Mouse (Mus musculus) 3T3-L1 (cell line): Measurements from ENCODE around the gene Nasp.
A peak's percentile ranks its signal among the peaks of the same experiment; 100 is the strongest.
"Not testable (repeated sequence)": the region's sequence is repeated elsewhere in the genome, so short reads cannot be mapped to it uniquely, and the experiment has no call there.

ENCODE experiments used
- DNase-seq: peaks from one replicate; pipeline ENCODE4 v3.0.0-alpha.2; 2015; ENCODE audit warnings: low read depth, low spot score

Gene Nasp

GRCm38 (mm10) chr4:116627722-116628662, at the start of gene Nasp:
TSS of gene Nasp (minus strand) at chr4:116627941.
- peak; percentile 95 for DNase-seq

- DNase-seq = peak; percentile 47
Observed at GRCm38 (mm10) chr4:116676027-116676426, 48.3 kb upstream of the Nasp start.

GRCm38 (mm10) chr4:116674761-116675160, 47.0 kb upstream of the Nasp start:
- not testable (repeated sequence) for DNase-seq

DNA sequence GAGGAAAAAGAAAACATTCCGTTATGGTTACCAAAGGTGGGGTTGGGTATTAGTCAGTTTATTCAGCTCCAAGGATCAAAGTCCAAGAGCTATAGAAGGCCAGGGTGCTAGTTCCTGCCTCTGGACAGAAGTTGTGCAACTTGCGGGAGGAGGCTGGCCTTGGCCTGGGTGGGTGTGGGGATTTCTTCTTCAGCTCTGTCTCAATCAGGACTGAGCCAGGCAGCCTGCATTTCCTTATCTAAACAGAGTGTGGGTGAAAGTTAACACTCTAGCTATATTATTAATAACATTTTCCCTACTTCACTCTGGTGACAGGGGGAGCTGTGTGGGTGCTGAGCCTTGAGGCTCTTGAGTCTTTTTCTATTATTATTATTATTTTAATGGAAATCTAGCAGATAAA, 45.0 kb upstream of the Nasp start:
- DNase-seq = peak; percentile 78

DNA sequence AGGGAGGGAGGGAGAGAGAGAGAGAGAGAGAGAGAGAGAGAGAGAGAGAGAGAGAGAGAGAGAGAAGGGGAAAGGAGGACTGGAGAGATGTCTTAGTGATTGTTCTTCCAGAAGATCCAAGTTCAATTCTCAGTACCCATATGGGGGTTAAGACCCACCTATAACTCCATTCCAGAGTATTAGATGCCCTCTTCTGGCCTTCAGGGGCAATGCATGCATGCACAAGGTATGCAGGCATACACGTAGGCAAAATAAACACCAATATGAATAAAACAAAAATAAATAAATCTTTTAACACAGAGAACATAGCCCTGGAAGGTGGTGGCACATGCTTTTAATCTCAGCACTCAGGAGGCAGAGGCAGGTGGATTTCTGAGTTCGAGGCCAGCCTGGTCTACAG, 41.5 kb upstream of the Nasp start:
- no peak for DNase-seq

GRCm38 (mm10) chr4:116668145-116668544, 40.4 kb upstream of the Nasp start:
- peak; percentile 86 for DNase-seq

- DNase-seq = no peak
Observed at GRCm38 (mm10) chr4:116666625-116667024, 38.9 kb upstream of the Nasp start.

DNA sequence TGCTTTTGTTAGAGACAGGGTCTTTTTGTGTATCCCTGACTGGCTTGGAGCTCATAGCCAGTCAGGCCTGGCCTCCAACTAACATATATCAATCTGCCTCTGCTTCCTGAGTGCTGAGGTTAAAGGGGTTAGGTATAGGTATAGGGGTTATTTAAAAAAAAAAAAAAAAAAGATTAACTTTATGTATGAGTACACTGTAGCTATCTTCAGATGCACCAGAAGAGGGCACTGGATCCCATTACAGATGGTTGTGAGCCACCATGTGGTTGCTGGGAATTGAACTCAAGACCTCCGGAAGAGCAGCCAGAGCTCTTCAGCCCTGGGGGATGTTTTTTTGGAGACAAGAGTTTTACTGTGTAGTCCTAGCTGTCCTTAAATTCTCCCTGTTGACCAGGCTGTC, 34.3 kb upstream of the Nasp start:
- no peak for DNase-seq

- DNase-seq = no peak
Observed at GRCm38 (mm10) chr4:116660829-116661228, 33.1 kb upstream of the Nasp start.

GRCm38 (mm10) chr4:116659916-116660315, 32.2 kb upstream of the Nasp start:
- peak; percentile 55 for DNase-seq

DNA sequence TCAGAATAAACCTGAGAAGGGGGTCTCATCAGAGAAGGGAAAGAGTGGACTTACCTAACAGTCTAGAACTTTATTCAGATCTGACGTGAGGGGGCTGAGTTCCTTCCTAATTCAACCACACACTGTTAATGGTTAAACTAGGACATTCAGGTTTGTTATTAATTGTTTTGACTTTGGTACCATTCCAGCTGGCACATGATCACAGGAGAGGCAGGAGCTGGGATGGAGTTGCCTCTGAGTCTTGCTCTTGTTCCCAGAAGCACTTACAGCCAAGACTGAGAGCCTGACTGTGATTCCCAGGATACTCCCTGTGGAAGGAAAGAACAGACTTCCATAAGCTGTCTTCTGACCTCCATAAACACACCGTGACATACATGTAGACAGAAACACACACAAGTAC, 31.7 kb upstream of the Nasp start:
- DNase-seq = no peak

DNA sequence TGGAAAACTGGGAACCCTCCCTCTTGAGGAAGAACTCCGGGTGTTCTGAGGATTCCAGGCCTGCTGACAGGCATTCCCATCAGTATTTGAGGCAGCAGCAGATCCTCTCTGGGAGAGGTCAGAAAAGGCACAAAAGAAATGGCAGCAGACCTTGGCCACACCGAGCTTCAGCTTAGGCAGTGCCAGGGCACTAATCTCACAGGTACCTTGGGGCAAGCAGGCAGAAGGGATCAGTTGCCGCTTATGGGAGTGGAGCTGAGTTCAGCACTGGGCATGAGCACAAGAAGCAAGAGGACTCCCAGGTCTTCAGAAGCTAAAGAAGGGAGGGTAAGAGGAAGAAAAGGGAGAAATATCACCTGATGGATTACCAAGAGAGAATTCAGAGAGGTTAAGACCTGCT, 30.2 kb upstream of the Nasp start:
- DNase-seq = no peak

GRCm38 (mm10) chr4:116655658-116656057, 27.9 kb upstream of the Nasp start:
- no peak for DNase-seq

GRCm38 (mm10) chr4:116655100-116655499, 27.4 kb upstream of the Nasp start:
- no peak for DNase-seq

DNA sequence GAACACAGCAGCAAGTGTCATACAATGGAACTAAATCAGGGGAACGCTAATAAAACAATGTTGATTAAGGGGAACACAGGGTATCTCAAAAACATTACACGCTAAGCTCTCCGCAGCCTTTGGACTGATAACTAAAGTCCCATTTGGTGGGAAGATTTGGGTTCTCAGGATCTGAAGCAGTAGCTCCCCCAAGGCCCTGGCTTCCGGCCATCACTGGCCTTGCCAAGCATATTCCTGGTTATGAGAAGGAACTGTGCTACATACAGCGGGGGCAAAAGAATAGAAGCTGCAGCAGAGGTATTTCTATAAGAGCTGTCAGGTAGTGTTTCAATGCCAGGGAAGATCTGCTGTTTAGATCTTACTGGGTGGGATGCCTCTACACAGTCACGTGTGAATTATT, 25.5 kb upstream of the Nasp start:
- no peak for DNase-seq

GRCm38 (mm10) chr4:116651797-116652135, 24.0 kb upstream of the Nasp start:
- DNase-seq = no peak

- peak; percentile 88 for DNase-seq
Observed at GRCm38 (mm10) chr4:116650924-116651796, 23.4 kb upstream of the Nasp start, which contains the start of gene Akr1a1. TSS of gene Akr1a1 (minus strand) at chr4:116651680.

GRCm38 (mm10) chr4:116650365-116650764, 22.6 kb upstream of the Nasp start:
- DNase-seq = no peak

DNA sequence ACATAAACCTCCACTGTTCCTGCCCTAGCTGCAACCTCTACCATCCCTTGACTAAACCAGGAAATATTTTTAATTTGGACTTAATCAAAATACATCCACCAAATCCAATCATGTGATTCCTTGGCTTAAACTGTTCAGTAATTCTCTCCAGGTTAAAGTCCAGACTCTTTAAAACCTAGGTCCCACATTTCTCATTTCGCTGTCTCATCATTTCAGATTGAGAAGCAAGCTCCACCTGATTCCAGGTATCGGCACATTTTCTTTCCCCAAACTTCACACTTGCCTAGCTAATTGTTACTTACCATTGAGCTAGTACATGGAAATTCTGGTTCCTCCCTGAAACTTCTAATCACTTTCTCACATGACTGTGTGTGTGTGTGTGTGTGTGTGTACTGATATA, 21.7 kb upstream of the Nasp start:
- DNase-seq = no peak

DNA sequence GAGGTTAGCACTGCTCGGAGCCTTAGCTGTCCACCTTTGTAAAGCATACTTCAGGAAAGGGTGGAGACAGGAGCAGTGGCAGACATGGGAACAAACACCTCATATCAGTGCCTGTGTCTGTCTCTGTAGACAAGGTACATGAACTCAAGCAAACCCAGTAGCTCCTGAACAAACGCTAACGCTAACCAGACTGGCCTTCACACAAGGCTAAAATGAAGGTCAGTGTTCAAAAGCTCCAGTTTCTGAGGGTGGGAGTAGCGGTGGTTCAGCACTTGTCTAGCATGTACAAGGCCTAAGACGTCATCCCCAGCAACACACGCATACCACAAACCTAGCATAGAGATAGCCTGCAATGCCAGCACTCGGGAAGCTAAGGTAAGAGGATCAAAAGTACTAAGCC, 17.9 kb upstream of the Nasp start:
- no peak for DNase-seq

GRCm38 (mm10) chr4:116644326-116644725, 16.6 kb upstream of the Nasp start:
- DNase-seq = peak; percentile 65

- DNase-seq = peak; percentile 30
Observed at GRCm38 (mm10) chr4:116642071-116642470, 14.3 kb upstream of the Nasp start.
